Mouse (Mus musculus): ENCODE measurements around the gene Scrt2.
"Not testable (repeated sequence)": the region's sequence is repeated elsewhere in the genome, so short reads cannot be mapped to it uniquely, and the experiment has no call there.

Scrt2 gene

DNA sequence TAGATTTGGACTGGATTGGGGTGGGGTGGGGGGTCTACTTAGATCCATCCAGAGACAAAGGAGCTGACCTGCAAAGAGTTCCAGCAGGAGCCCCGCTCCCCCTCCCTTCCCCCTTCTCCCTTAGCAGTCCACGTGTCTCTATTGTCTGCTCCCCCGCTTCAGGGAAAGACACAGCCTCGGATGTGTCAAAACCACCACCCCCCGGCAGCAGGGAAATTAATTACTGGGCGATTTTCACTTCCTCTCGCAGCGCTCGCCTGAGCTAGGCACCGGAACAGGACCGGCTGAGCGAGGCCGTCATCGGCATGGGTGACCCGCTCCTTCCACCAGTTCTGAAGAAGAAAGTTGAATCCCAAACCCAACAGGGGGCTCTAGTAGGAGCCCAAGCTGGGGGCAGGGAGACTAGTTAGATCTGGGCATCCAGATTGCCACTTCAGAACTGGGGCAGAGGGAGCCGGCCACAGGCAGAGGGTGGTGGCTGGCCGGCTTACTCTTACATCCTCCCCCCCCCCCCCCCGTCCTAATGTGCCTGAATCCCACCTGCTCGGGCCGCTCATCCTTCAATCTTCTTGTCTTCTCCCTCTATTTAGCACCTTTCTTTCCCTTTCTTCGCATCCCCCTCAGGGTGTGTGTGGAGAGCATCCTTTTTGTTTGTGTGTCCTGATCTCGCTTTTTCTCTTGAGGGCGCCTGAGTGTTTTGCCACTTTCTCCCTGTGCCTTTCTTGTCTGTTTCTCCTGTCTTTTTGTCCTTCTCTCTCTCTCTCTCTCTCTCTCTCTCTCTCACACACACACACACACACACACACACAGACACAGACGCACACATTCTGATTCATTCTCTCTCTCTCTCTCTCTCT, at the start of gene Scrt2:
TSS of gene Scrt2 (plus strand) at position 845 of the 857 bp plus-strand sequence.
- DNase-seq (ENCODE audit: low read depth, low spot score) = peak; percentile 70

GRCm38 (mm10) chr2:152040101-152040500, 41.2 kb upstream of the Scrt2 start:
- DNase-seq (ENCODE audit: low read depth, low spot score) = no peak

- DNase-seq (ENCODE audit: low read depth, low spot score) = no peak
Observed at GRCm38 (mm10) chr2:152047116-152048002, 34.0 kb upstream of the Scrt2 start.

DNA sequence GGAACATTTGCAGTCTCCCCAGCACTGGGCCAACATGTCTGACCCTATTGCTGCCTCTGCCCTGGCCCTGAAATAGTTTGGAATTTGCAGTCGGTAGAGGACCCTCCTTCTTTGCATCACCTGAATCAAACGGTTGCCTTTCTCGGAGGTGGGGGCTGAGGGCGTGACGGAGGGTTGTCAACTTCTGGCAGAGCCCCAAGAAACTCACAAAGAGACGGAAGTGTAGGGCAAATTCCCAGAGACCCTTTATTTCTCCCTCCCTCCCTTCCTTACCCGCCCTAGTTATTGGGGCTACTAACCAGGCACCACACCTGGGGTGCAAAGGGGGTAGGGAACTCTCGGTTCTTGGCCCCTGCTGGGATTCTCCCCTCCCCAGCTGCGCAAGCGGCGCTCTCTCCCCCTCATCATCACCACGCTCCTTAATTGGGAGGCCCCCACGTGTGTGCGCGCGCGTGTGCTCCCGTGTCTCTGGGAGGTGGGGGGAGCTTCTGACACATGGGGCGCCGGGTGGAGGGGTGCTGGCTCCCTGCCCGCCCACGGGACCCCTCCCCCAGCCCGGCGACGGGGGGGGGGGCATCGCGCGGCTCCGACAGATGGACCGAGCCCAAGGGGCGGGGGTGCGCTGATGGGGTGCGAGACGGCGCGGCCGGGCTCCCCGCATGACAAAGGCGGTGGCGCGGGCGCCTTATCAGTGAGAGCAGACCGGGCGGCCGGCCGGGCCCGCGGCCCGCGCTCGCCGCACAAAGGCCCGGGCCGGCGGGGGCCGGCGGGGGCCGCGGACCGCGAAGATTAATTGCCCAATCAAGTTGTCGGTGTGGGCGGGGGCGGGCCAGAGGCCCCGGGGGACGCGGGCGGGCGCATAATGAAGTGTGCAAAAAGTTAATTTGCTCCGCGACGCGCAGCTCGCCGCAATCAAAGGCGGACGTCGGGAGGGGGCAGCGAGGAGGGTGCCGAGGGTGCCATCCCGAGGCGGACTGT, 33.0 kb upstream of the Scrt2 start:
- peak; percentile 31 for DNase-seq (ENCODE audit: low read depth, low spot score)

DNA sequence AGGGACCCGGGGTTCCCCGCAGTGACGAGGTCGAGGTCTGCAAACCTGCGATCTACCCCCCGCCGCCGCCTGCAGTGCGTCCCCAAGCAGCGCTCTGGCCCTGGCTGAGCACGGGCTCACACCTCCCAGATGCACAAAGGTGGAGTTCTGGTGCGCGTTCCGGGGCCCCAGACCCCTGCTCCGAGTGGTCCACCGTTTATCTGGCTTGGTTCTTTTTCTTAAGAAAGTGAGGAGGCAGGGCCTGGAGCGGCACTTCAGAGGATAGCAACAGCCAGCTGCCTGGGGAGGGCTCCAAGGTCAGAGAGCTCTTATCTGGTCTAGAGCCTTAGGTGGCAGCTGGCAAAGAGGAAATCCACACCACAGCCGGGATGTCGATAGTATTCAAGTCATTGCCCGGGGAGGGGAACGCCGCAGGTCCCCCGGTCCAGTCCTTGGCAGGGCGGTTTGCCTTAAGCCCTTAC, 32.3 kb upstream of the Scrt2 start:
- no peak for DNase-seq (ENCODE audit: low read depth, low spot score)

- no peak for DNase-seq (ENCODE audit: low read depth, low spot score)
Observed at GRCm38 (mm10) chr2:152049611-152050270, 31.6 kb upstream of the Scrt2 start.

DNA sequence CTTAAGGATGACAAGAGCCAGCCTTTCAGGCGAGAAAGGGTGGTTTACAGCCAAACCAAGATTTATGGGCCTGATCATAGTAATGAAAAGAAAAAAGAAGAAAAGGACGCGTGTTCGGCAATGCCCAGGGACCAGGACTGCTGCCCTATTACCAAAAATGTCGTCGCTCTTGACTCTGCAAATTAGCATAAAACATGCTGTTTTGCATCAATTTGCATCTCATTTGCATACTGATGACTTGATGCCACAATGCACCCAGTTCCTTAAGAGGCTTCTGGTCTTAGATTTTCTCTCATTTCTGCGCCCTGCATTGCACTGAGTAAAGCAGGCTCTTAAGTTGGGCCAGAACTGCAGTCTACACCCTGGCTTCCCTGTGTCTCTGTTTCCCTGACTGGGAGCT, 31.0 kb upstream of the Scrt2 start:
- peak; percentile 36 for DNase-seq (ENCODE audit: low read depth, low spot score)

- no peak for DNase-seq (ENCODE audit: low read depth, low spot score)
Observed at GRCm38 (mm10) chr2:152051985-152052384, 29.3 kb upstream of the Scrt2 start.

- peak; percentile 91 for DNase-seq (ENCODE audit: low read depth, low spot score)
Observed at GRCm38 (mm10) chr2:152055406-152055805, 25.9 kb upstream of the Scrt2 start.

DNA sequence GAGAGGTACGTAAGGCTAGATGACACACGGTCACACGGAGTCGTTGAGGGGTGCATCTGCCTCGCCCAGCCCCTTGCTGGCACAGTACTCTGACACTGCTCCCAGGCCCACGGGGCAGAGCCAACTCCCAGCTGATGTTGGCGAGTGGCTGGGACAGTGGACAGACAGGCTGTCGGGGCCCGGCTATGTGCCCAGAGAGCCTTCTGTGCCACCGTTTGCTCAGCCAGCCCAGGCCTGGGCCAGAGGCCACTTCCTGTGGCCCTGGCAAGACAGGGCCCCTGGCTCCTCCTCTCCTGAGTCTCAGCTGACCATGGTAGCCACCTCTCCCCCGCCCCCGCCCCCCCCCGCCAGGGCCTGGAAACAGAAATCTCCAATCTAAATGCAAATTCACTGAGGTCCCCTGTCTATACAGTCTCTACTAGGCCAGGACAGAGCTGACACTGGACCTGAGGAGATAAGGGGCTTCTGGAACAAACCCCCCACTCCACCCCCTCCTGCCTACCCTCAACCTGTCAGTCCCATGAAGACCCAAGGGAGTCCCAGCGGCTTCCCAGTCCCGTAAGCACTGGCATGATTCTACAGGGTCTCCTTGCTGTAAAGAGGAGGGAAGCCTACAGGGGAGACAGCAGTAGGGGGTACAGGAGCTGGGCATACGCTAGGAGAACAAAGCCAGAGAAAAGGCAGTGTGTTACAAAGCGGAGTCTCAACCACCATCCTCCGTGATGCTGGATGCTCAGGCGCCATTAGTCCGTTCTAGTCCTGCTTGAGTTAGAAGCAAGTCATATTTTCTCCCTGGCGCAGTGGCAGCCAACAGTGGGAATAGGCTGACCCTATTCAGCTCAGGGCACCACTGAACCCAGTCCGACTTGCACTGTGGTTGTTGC, 24.7 kb upstream of the Scrt2 start:
- DNase-seq (ENCODE audit: low read depth, low spot score) = peak; percentile 87

- no peak for DNase-seq (ENCODE audit: low read depth, low spot score)
Observed at GRCm38 (mm10) chr2:152057252-152057563, 24.1 kb upstream of the Scrt2 start.

DNA sequence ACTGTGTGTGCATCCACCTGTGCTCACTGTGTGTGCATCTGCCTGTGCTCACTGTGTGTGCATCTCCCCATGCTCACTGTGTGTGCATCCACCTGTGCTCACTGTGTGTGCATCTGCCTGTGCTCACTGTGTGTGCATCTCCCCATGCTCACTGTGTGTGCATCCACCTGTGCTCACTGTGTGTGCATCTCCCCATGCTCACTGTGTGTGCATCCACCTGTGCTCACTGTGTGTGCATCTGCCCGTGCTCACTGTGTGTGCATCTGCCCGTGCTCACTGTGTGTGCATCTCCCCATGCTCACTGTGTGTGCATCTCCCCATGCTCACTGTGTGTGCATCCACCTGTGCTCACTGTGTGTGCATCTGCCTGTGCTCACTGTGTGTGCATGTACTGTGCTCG, 18.5 kb upstream of the Scrt2 start:
- not testable (repeated sequence) for DNase-seq (ENCODE audit: low read depth, low spot score)

- DNase-seq (ENCODE audit: low read depth, low spot score) = no peak
Observed at GRCm38 (mm10) chr2:152068660-152069433, 12.5 kb upstream of the Scrt2 start.

GRCm38 (mm10) chr2:152069434-152069786, 11.9 kb upstream of the Scrt2 start:
- DNase-seq (ENCODE audit: low read depth, low spot score) = no peak

GRCm38 (mm10) chr2:152069941-152070340, 11.4 kb upstream of the Scrt2 start:
- DNase-seq (ENCODE audit: low read depth, low spot score) = no peak

DNA sequence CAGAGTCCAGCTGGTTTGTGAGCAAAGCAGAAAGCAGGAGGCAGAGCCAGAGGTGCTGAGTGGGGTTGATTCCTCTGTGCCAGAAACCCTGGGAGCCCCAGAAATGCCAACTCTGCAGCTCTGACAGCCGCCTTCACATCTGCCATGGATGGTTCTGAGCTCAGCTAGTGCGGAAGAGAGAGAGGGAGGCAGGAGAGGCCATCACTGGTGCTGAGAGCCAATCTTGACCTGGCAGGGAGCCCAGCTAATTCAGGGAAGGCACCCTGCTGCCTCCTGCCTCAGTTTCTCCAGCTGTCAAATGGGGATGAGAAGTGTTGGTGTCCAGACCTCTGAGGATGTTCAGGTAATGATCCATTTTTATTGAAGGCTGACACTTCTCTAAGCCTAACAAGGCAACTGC, 6.8 kb upstream of the Scrt2 start:
- DNase-seq (ENCODE audit: low read depth, low spot score) = no peak

- DNase-seq (ENCODE audit: low read depth, low spot score) = no peak
Observed at GRCm38 (mm10) chr2:152075294-152075889, 5.9 kb upstream of the Scrt2 start.

GRCm38 (mm10) chr2:152077337-152077736, 4.0 kb upstream of the Scrt2 start:
- no peak for DNase-seq (ENCODE audit: low read depth, low spot score)
